Comparison of ENCODE assay signal across 15 mouse cellular contexts in genomic region chr1:97676526-97677177, GRCm38 (mm10).
"Had no signal": no experiment of that assay in that cellular context is flagged by ENCODE, and none has a peak within 500 bp of the region (broad histone marks: within the 10 kb centered on the region; RNA-seq: fewer than 3 reads in every experiment).

No protein-coding gene starts in this region.

- ATAC-seq: intestine, embryonic 16.5 days; liver, embryonic 12.5 days; midbrain, embryonic 16.5 days had no signal

- H3K36me3 ChIP-seq: kidney, embryonic 15.5 days; limb, embryonic 15.5 days; liver, embryonic 12.5 days; midbrain, embryonic 10.5 days; neural tube, embryonic 12.5 days had no signal

- H3K9me3 ChIP-seq: kidney, embryonic 15.5 days; limb, embryonic 15.5 days; liver, embryonic 12.5 days; midbrain, embryonic 10.5 days; neural tube, embryonic 12.5 days had no signal

- H3K9ac ChIP-seq: kidney, embryonic 15.5 days; limb, embryonic 15.5 days; liver, embryonic 12.5 days; lung, embryonic 14.5 days; neural tube, embryonic 12.5 days had no signal

- H3K4me2 ChIP-seq: kidney, embryonic 15.5 days; limb, embryonic 15.5 days; liver, embryonic 12.5 days; lung, embryonic 14.5 days; neural tube, embryonic 12.5 days had no signal

- H3K27me3 ChIP-seq: kidney, embryonic 15.5 days; limb, embryonic 15.5 days; liver, embryonic 12.5 days; neural tube, embryonic 12.5 days had no signal

- DNase-seq: kidney, adult 2 months; kidney, postnatal 14 days; lung, embryonic 14.5 days; lung, postnatal 10 days; thymus, postnatal 25 days had no signal

- H3K4me3 ChIP-seq: kidney, embryonic 15.5 days; left cerebral cortex, adult 2 months; limb, embryonic 15.5 days; liver, embryonic 12.5 days; midbrain, embryonic 10.5 days; myocyte; neural tube, embryonic 12.5 days had no signal

- H3K4me1 ChIP-seq: kidney, embryonic 15.5 days; limb, embryonic 15.5 days; midbrain, embryonic 10.5 days; neural tube, embryonic 12.5 days had no signal

- H3K27ac ChIP-seq: kidney, embryonic 15.5 days; left cerebral cortex, adult 2 months; limb, embryonic 15.5 days; liver, embryonic 12.5 days; midbrain, embryonic 10.5 days; neural tube, embryonic 12.5 days; stomach, postnatal 0 days had no signal
